Mouse (Mus musculus) retina, postnatal 1 day (tissue): ENCODE measurements at regions not wholly inside any gene's neighbourhood (a gene's known extent, or its start where the extent isn't known, plus 50 kb on each side); places are given as distances from the start of the nearest gene placed in this dataset.

Experiments
- DNase-seq: peaks from one replicate; pipeline ENCODE4 v3.0.0-alpha.2; 2012

GRCm38 (mm10) chr8:73930344-73930743 is 577.0 kb upstream of the Large1 start:
- DNase-seq: no peak

GRCm38 (mm10) chr8:73925515-73926241 is 572.3 kb upstream of the Large1 start:
- no peak for DNase-seq

- no peak for DNase-seq
Measured at GRCm38 (mm10) chr8:73923181-73923580, 569.8 kb upstream of the Large1 start.

- no peak for DNase-seq
Measured at GRCm38 (mm10) chr8:73921158-73921557, 567.8 kb upstream of the Large1 start.

- no peak for DNase-seq
Measured at GRCm38 (mm10) chr8:73920564-73920963, 567.2 kb upstream of the Large1 start.

GRCm38 (mm10) chr8:73905071-73905470 is 551.7 kb upstream of the Large1 start:
- DNase-seq: no peak

GRCm38 (mm10) chr8:73903838-73904237 is 550.5 kb upstream of the Large1 start:
- DNase-seq: no peak

- DNase-seq: peak; percentile 78
Measured at GRCm38 (mm10) chr8:73885976-73886375, 532.6 kb upstream of the Large1 start.

GRCm38 (mm10) chr8:73881606-73882005 is 528.3 kb upstream of the Large1 start:
- DNase-seq: no peak
